Mouse (Mus musculus) spleen, adult 2 months (tissue): ENCODE results near the gene Anapc7.

Experiments used
- CTCF ChIP-seq: fragments of 200-500 bp; IDR thresholded peaks from 2 replicates; pipeline ENCODE4 v1.5.1; 2011; ENCODE audit warnings: mild to moderate bottlenecking, inconsistent platforms; ENCODE audit not compliant: insufficient read depth, insufficient read length, insufficient replicate concordance; ENCODE audit errors: extremely low read depth
- POLR2A ChIP-seq: fragments of 200-500 bp; IDR thresholded peaks from 2 replicates; pipeline ENCODE4 v1.6.1; 2011; ENCODE audit warnings: low read depth, low read length, inconsistent platforms

DNA sequence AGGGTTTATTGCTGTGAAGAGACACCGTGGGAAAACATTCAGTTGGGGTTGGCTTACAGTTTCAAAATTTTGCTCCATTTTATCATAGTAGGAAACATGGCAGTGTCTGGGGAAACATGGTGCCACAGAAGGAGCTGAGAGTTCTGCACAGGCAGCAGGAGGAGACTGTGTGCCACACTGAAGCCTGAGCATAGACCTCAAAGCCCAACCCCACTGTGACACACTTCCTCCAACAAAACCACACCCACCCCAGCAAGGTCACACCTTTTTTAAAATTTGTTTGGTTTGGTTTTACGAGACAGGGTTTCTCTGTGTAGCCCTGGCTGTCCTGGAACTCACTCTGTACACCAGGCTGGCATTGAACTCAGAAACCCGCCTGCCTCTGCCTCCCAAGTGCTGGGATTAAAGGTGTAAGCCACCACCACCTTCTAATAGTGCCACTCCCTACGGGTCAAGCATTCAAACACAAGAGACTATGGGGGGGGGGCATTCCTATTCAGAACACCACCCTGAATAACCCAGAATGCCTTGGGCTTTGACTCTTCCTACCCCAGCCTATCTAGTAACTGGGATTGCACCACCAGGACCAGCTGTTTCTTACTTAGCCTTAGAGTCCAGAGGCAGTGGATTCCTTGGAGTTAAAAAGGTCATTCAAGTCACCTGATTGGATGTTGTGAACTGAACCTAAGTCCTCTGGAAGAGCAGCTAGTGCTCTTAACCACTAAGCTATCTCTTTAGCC, 8.7 kb downstream of the Anapc7 start:
- no peak for TF ChIP-seq POLR2A
- TF ChIP-seq CTCF, result no peak
